Mouse (Mus musculus): ENCODE measurements around the gene Gfra1. TPM values are rescaled to one million over a fixed set of nuclear protein-coding genes. Genes with fewer than 3 reads are reported as not detected.
A peak's percentile ranks its signal among the peaks of the same experiment; 100 is the strongest.

Gfra1 gene
- 19.6 and 44.8 TPM in 2 replicates for polyA plus RNA-seq (2012; rRNA removed)

DNA sequence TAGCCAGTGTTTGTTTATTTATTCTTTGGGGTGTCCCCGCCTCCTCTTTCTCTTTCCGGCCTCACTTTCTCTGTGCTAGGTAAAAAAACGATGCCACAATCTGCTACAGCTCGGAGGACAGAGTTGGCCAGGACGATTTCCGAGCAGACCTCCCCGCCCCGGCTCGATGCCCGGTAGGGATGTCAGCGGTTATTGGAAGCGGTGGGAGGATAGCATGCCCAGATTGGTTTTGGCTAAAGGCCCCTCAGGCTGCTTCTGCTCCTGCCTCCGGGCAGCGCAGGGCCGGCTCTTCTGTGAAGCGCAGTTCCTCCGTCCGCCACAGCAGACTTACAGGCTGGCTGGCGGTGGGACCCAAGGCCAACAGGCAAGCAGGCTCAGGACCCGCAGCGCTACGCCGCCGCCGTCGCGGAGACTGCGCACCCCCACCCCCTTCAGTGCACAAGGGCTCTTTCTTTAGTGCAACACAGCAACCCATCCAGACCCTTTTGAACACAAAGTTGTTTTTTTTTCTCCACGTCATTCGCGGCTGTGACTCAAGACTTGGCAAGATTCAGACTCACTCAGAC, at the start of gene Gfra1:
TSS of gene Gfra1 (minus strand) at position 414 of the 566 bp plus-strand sequence.
- TF ChIP-seq POLR2A (IDR thresholded peaks at IDR 0.05; ENCODE audit: borderline replicate concordance, extremely low read depth, insufficient read depth, insufficient read length, poor library complexity, severe bottlenecking) (no peak), CTCF (IDR thresholded peaks at IDR 0.05; ENCODE audit: borderline replicate concordance, extremely low read depth, insufficient read depth, insufficient read length) (peak; percentile 30; the same call in 1 of the 2 replicates)
- peak; percentile 88 for DNase-seq (ENCODE audit: low read depth)

DNA sequence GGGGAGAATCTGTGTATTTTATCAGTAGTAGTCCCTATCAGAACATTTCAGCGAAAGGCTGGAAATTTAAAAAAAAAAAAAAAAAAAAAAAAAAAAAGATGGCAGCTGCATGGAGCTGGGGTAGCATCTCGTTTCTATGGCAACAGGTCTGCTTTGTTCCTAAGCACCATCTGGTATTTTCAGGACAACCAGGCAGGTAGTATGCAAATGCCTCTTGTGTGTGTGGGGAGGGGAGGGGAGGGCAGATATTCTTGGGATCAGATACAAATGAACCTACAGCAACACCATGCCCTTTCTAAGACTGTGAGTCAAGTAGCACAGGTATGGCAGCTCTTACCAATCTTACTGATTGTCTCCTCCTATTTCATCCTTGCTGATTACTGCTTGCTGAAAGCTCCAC, 44.3 kb upstream of the Gfra1 start:
- no peak for TF ChIP-seq CTCF (IDR thresholded peaks at IDR 0.05; ENCODE audit: borderline replicate concordance, extremely low read depth, insufficient read depth, insufficient read length)
- TF ChIP-seq POLR2A (IDR thresholded peaks at IDR 0.05; ENCODE audit: borderline replicate concordance, extremely low read depth, insufficient read depth, insufficient read length, poor library complexity, severe bottlenecking), result no peak
- peak; percentile 85 for DNase-seq (ENCODE audit: low read depth)

DNA sequence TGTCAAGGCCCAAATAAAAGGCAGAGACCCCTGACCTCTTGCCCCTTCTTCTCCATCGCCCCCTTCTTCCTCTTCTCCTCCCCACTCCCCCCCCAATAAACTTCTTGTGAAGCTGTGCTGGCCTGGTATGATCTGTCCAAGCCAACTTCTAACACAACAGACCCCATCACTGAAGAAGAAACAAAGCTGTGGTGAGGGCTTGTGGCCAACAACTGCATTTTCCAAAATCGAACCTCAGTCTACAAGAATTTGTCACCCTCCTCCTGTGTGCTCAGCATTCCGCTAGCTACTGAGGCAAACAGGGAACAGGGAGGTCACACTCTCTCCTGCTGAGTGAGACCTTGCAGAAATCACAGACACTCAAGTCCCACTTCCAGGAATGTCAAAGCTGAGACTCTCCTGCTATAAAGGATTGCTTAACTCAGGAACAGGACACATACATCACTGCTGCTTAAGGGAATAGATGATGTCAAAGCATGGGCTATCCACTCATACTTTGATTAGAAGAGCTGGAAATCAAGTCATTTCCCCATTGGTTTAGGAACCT, 43.8 kb upstream of the Gfra1 start:
- DNase-seq (ENCODE audit: low read depth), result no peak
- TF ChIP-seq POLR2A (IDR thresholded peaks at IDR 0.05; ENCODE audit: borderline replicate concordance, extremely low read depth, insufficient read depth, insufficient read length, poor library complexity, severe bottlenecking), result no peak
- TF ChIP-seq CTCF (IDR thresholded peaks at IDR 0.05; ENCODE audit: borderline replicate concordance, extremely low read depth, insufficient read depth, insufficient read length), result no peak

DNA sequence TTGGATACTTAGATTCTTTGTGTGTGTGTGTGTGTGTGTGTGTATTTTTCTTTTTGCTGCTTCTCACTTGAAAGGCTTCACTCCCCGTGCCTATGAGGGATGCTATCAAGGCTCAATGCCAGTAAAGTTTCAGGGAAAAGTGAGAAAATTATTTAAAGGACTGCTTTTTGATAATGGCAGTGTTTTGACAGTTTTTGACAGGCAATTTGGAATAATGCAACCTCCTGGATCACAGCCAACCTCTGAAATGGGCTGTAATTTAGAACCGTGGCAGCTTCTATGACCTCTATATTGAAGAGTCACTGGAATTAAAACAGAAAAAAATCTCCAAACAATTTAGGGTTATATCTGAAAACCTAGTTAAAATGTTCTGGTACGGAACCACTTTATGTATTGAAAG, 41.4 kb upstream of the Gfra1 start:
- DNase-seq (ENCODE audit: low read depth), result peak; percentile 76
- no peak for TF ChIP-seq CTCF (IDR thresholded peaks at IDR 0.05; ENCODE audit: borderline replicate concordance, extremely low read depth, insufficient read depth, insufficient read length)
- no peak for TF ChIP-seq POLR2A (IDR thresholded peaks at IDR 0.05; ENCODE audit: borderline replicate concordance, extremely low read depth, insufficient read depth, insufficient read length, poor library complexity, severe bottlenecking)

DNA sequence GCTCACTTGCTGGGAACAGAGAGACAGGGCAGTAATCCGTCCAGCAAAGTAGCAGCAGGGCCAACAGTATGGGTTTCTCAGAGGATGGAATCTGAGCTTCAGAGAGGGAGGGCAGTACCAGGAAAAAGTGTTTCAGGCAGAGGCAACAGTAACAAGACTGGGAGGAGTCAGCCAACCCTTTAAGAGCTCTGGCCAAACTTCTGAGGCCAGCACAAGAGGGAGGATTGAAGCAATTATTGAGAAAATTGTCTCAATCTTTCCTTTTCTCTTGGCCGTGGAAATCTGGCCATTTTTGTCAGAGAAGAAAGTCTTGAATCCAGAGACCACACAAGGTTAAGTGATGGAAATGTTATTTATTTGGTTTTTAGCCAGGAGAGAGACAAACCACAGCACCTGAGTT, 31.0 kb upstream of the Gfra1 start:
- DNase-seq (ENCODE audit: low read depth), result no peak
- TF ChIP-seq CTCF (IDR thresholded peaks at IDR 0.05; ENCODE audit: borderline replicate concordance, extremely low read depth, insufficient read depth, insufficient read length) (no peak), POLR2A (IDR thresholded peaks at IDR 0.05; ENCODE audit: borderline replicate concordance, extremely low read depth, insufficient read depth, insufficient read length, poor library complexity, severe bottlenecking) (no peak)

DNA sequence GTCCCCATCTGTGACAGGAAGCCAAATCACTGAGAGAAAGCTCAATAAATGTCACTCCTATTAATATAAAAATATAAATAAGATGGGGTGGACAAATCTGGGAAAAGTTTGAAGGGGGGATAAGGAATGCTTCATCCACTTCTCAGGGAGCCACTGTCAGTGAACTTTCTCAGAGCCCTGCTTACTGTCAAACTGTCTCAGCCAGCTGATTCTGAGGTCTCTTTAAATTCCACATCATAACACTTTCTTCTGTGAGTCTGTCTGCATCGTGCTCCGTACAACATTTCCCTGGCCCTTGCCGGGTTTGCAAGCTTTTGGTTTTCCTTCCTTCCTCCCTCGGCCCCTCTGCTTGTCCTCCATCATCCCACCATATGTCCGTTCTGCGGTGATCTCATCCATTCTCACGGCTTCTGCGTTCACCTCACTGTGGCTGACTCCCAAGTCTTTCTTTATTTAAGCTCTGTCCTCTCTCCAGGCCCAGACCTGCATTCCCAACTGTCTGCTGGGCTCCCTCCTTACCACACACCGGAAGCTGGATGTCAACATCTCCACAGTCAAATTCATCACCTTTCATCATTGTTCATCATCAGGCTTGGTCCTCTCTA, 26.8 kb upstream of the Gfra1 start:
- DNase-seq (ENCODE audit: low read depth), result no peak
- TF ChIP-seq POLR2A (IDR thresholded peaks at IDR 0.05; ENCODE audit: borderline replicate concordance, extremely low read depth, insufficient read depth, insufficient read length, poor library complexity, severe bottlenecking) (no peak), CTCF (IDR thresholded peaks at IDR 0.05; ENCODE audit: borderline replicate concordance, extremely low read depth, insufficient read depth, insufficient read length) (no peak)

DNA sequence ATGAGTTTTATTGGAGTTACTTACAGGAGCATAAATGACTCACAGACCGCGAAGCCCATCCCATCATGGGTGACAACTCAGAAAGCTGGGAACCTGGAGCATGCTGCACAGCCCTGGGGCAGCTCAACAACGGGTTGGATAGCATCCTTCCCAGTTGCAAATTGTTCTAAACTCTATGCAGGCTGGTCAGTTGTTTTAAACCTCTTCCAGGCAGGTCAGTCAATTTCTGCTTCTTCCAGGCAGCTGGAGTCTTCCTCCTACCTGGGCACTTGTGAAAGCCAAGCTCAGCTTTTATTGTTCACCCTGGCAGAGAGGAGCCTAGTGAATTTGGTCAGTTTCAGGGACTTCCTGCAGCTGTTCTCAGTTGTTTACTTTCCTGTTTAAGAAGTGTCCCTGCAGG, 18.5 kb upstream of the Gfra1 start:
- TF ChIP-seq CTCF (IDR thresholded peaks at IDR 0.05; ENCODE audit: borderline replicate concordance, extremely low read depth, insufficient read depth, insufficient read length) (no peak), POLR2A (IDR thresholded peaks at IDR 0.05; ENCODE audit: borderline replicate concordance, extremely low read depth, insufficient read depth, insufficient read length, poor library complexity, severe bottlenecking) (no peak)

DNA sequence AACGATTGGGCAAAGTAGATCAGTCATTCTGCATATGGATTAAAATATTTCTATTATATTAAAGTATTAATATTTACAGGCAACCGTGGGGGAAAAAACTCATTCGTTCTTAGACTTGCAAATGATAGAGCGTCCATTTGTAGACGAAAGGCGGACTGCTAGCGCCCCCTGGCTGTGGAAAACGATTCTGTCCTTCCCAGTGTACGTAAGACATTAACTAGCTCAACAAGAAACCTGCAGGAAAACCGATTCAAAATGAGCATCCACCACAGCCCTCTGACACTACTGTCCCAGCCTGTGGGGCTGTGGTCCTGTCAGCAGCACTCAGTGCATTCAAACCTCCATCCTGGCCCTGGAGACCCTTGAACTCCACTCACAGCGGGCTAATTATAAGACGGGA, 13.7 kb upstream of the Gfra1 start:
- DNase-seq (ENCODE audit: low read depth), result peak; percentile 95
- TF ChIP-seq POLR2A (IDR thresholded peaks at IDR 0.05; ENCODE audit: borderline replicate concordance, extremely low read depth, insufficient read depth, insufficient read length, poor library complexity, severe bottlenecking) (no peak), CTCF (IDR thresholded peaks at IDR 0.05; ENCODE audit: borderline replicate concordance, extremely low read depth, insufficient read depth, insufficient read length) (peak; percentile 89)

More for the DNA sequence above, 18.5 kb upstream of the Gfra1 start:
- no peak for DNase-seq (ENCODE audit: low read depth)

DNA sequence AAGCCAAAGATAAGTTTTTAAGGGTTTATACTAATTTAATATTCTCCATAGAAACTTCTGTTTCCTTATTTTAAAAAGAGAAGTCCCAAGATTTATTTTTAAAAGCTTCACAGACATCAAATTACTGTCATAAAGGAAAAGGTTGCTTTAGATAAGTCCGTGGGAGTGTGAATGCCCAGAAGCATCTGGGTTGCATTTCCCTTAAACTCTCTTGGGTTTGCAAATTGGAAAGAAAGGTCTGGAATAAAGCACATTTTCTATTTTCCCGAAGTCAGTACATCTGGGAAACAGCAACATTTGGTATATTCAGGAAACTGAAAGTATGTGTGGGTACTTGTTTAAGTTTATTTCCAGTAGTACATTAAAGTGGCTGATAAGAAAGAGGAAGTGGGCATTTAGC, 12.6 kb upstream of the Gfra1 start:
- DNase-seq (ENCODE audit: low read depth), result no peak

DNA sequence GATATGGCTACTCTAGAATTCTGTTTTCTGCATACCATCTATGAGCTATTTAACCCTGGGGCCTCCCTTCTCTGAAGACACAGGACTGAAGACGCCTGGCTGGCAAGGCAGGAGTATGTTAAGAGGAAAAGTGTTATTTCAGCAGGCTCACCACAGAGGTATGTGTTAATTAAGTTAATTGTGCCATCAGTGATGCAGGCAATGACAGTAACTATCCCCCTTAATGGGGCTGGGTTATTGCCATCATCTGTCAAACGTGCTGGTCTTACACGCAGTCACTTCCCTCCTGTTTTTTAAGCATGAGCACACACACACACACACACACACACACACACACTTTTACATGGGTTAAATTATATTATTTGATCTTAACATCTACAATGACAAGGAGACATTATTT, 8.0 kb upstream of the Gfra1 start:
- peak; percentile 66 for DNase-seq (ENCODE audit: low read depth)
- no peak for TF ChIP-seq CTCF (IDR thresholded peaks at IDR 0.05; ENCODE audit: borderline replicate concordance, extremely low read depth, insufficient read depth, insufficient read length)
- TF ChIP-seq POLR2A (IDR thresholded peaks at IDR 0.05; ENCODE audit: borderline replicate concordance, extremely low read depth, insufficient read depth, insufficient read length, poor library complexity, severe bottlenecking), result no peak

More for the DNA sequence above, 12.6 kb upstream of the Gfra1 start:
- TF ChIP-seq POLR2A (IDR thresholded peaks at IDR 0.05; ENCODE audit: borderline replicate concordance, extremely low read depth, insufficient read depth, insufficient read length, poor library complexity, severe bottlenecking), result no peak
- no peak for TF ChIP-seq CTCF (IDR thresholded peaks at IDR 0.05; ENCODE audit: borderline replicate concordance, extremely low read depth, insufficient read depth, insufficient read length)

DNA sequence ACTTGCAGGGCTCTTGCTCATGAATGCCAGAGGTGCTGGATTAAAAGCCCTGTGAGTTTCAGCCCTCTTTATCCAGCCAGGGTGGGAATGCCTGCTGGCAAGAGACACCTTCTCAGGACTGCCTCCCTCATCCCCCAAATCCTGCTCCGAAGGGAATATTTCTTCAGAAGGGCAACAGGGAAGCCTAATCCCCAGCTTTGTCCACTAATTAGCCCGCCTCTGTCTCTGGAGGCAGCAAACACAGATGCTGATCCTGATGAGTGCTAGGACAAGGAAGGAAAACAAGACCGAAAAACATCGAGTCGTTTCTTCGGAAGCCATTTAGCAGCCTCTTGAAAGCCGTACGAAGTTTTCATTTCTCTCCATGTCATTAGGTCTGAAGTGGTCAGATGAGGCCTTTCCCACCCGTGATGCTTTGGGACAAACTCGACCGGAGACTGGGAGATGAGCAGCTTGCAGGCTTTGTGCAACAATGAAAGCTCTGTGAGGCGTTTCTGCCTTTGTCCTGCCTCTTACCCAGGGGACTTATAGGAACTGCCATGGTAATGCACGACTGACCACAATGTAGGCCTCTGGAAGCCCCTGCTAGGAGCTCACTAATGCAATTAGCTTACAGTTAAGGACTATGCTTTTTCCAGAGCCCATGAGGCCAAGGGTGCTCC, 4.8 kb upstream of the Gfra1 start:
- DNase-seq (ENCODE audit: low read depth), result peak; percentile 64

More for the DNA sequence above, 4.8 kb upstream of the Gfra1 start:
- no peak for TF ChIP-seq POLR2A (IDR thresholded peaks at IDR 0.05; ENCODE audit: borderline replicate concordance, extremely low read depth, insufficient read depth, insufficient read length, poor library complexity, severe bottlenecking)
- no peak for TF ChIP-seq CTCF (IDR thresholded peaks at IDR 0.05; ENCODE audit: borderline replicate concordance, extremely low read depth, insufficient read depth, insufficient read length)

All from brain, embryonic 14.5 days (tissue).